Mouse (Mus musculus) c-Kit-positive CD71-negative TER-119-negative erythroid progenitor cells, embryonic 14.5 days (primary cell): ENCODE measurements around the gene Dedd2.

ENCODE experiments used
- DNase-seq: peaks from one replicate; pipeline ENCODE4 v3.0.0-alpha.2; 2013; ENCODE audit warnings: low read depth

Dedd2 gene

GRCm38 (mm10) chr7:25246079-25246758 lies 25.8 kb upstream of the Dedd2 start:
- DNase-seq, result no peak

DNA sequence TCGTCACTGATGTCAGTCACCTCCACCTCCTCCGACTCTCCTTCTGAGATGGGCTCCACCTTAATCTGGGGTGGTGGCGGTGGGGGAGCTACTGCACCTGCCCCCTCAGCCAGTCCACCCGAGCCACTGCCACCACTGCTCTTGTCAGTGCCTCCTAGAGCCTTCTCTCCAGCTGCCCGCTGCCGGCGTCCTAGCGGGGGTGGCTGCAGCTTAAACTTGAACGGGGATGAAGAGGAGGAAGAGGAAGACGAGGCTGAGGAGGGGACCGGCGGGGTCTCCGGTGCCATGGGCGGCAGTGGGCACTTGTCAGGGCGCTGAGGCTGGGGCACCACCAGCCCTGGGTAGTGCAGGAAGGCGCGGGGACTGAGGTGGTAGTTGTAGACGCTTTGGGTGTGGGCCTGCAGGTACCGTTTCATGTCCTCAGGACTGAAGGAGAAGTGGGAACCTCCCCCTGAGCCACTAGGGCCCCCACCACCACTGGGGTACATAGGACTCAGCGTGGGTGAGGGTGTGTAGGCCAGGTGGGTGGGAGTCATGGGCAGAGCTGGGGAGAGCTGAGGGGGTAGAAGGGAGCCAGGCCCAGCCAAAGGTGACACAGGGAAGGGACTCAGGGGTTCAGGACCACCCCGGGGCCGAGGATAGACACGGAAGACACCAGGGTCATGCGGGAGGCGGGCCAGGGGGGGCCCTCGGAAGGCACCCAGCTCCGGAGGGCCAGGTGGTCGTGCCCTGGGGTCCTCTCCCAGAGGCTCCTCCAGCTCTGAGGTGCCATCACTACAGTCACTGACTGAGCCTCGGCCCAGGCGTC lies 24.4 kb upstream of the Dedd2 start:
- no peak for DNase-seq

GRCm38 (mm10) chr7:25243361-25243760 lies 22.9 kb upstream of the Dedd2 start:
- no peak for DNase-seq

GRCm38 (mm10) chr7:25241062-25241461 lies 20.6 kb upstream of the Dedd2 start:
- no peak for DNase-seq

DNA sequence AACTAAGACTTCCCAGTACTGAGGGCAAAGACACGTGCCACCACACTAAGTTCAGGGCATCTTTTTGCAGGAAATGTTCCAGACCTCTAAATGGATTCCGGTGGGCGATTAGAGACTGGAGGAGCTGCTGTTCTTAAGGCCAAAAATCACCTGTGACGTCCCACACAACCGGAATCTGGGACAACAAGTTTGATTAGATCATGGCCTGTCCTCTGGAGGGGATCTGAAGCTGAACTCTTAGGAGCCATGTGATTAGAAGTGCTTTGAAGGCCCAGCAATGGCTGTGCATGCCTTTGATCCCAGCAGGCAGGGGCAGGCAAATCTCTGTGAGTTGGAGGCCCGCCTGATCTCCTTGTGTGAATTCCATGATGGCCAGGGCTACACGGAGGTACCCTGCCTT lies 20.2 kb upstream of the Dedd2 start:
- no peak for DNase-seq

DNA sequence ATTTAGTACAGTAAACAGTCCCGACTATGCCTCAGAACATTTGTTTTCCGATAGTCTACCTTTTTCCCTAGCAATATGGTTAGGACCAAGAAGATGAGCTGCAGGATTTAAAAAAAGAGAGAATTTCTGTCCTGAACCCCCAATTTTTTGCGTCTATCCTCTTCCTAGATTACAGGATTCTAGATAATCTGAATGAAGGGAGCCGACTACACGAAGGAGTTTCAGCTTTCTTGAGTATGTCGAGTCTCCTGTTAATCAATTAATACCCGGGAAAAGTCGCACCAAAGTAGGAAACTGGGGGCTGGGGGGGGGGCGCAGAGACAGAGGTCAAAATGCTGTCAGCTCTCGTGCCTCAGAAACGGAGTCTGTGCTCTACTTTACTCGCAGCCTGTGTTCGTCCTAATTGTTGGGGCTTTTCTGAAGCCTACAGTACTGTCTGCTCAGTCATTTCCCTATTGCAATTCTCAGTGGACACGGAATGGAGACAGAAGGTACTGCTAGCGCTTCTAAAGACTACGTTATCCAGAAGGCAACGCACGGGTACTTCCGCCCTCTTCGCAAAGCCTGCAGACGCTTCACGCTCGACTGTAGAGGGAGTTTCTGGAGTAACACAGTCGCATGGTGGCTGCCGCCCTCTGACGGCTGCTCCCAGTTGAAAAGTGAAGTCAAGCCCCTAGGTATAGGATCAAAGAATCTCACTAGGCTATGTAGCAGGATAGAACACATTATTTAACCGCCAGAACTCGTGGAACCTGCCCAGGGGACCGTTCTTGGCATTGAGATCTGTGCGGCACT lies 18.6 kb upstream of the Dedd2 start:
- peak; percentile 85 for DNase-seq

DNA sequence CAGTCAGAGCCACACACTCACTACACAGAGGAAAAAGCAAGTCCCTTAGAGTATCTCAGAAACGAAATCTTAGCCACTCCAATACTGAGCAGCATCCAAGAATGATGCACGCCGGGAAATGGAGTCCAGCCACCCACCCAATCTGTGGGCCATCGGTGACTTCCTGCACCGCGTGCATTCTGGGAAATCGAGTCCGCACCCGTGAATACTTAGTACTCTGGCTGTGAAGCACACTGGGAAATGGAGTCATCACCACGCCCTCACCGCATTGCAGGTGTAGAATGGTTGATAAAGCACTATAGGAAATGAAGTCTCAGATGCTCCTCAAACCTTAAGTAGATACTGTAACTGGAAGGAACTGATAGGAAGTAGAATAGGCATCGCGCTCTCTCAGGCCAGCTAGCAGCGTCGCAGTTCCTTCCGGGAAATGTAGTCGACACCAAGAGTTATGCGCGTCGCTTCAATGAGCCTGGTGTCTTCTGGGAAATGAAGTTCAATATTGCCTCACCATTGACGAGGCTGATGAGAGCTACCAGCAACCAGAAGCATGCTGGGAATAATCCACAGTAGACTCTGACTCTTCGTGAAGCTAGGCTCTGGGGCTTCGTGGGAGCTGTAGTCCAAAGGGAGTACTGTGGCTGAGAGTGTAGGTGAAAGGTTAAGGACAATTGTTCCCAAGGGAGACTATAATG lies 17.7 kb upstream of the Dedd2 start:
- DNase-seq, result peak; percentile 88

DNA sequence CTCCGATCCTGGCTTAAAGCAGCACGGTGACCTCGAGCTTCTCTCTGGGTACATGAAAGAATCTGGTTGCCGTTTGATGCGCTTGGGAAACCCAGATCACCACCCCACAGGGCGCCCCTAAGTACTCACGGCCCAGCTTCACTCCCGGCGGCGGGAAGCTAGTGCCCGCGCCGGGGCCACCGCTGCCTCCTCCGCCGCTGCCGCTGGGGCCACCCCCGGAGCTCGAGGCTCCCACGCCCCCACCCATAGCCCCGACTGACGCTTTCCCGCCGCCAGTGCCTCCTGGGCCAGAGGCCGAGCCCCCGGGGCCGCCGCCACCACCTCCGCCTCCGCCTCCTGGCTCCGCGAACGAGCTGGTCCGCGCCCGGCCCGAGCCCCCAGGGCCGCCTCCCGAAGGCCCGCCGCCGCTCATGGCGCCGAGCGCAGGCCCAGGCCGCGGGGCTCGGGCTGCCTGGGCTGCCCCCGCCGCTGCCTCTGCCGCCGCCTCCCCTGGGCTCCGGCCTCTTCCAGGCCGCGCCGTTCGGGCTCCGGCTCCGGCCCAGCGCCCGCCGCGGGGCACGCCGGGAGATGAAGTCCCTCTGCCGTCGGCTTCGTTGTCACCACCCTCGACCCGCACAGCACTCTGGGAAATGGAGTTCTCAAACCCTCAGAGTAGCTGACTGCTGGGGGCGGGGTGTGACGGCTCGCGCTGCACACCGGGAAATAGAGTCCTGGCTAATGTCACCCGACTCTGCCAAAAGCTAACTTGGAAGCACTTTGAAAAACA lies 17.0 kb upstream of the Dedd2 start, which contains the start of gene Gsk3a:
Gsk3a (minus strand) TSS at position 603 of the 766 bp plus-strand sequence.
- peak; percentile 97 for DNase-seq

DNA sequence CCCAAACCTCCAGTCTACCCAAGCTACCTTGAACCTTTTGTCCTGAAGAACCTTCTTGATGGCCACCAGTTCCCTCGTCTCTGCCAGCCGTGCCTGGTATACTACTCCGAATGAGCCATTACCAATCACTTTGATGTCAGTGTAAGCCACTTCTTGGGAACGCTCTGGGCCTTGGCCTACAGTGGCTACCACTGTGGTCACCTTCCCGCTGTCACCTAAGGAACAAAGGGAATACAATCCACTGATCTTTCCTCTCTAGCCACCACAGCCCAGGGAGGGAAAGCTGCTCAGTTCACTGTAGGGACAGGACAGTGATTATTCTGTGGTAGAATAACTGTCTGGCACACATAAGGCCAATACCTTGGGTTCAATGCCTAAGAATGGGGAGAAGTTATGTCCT lies 15.1 kb upstream of the Dedd2 start:
- no peak for DNase-seq

DNA sequence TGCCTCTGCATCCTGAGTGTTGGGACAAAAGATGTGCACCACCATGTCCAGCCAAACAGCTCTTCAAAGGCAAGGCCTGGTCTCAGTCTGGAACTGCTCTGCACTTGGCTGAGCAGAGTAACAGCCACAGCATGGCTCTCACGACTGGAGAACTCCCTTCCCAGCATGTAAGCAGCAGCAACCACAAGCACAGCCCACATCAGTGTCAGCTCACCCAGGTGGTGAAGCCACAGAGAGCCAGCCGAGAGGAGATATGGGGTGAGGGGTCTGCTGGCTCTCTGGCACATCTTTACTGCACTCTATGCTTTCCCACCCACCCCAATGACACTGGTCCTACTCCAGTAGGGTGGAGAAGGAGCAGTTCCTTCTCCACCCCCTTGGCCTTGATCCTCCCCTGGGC lies 12.6 kb upstream of the Dedd2 start:
- no peak for DNase-seq

- no peak for DNase-seq
These were observed 11.8 kb upstream of the Dedd2 start for GRCm38 (mm10) chr7:25232101-25232648.

- no peak for DNase-seq
These were observed 10.4 kb upstream of the Dedd2 start for GRCm38 (mm10) chr7:25230690-25231285.

- DNase-seq, result no peak
These were observed 7.3 kb upstream of the Dedd2 start for GRCm38 (mm10) chr7:25227523-25228300.

- DNase-seq, result no peak
These were observed 2.0 kb upstream of the Dedd2 start for GRCm38 (mm10) chr7:25222275-25222967.

- DNase-seq, result peak; percentile 97
These were observed 878 bp upstream of the Dedd2 start, which contains the start of gene Zfp526 for GRCm38 (mm10) chr7:25221102-25221883. Gene Zfp526 (plus strand): TSS chr7:25221425.

DNA sequence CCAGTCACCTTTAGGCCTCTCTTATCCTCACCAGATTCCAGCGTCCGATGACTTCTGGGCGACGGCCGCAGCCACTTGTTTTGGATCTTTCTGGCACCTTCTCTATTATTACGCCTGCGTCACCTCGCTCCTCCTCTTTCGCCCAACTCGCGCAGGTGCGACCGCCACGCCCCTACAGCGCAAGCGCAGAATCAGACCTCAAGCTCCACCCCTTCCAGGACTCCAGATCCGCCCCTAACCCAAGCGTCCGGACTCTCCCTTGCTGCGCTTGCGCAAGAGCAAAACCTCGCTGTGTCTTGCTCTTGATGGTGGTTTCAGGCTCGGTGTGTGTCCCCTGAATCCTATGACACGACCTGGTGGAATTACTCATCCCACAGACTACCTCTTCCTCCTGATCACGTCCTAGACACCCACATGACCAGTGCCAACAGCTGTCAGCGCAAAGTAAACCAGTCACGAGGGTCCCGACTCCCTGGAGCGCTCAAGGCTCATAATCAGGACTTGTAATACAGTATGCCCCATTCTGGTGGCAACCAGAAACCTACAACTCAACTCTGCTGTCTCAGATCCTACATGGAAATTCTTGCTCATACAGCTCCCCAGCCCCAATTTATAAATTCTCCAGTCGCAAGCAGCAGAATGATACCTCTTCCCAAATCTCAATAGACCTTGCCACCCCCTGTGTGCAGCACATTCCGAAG lies 509 bp downstream of the Dedd2 start:
- peak; percentile 95 for DNase-seq

DNA sequence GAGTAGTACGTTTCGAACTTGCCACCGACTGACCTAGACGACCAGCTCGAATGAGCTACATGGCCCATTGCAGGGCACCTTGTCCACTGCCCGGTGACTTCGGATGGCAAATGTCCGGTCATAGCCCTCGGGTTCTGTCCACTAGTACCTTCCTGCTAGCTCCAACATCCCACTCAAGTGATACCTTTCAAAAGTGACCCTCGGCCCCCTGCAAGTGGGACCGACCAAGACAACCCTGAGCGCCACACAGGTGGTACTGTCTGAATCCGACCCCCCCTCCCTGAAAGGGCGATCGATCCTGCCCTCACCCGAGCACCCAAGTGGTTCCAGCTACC lies 1.0 kb downstream of the Dedd2 start:
- DNase-seq, result no peak
